Mouse (Mus musculus) bone marrow, adult 2 months (tissue): ENCODE data around the gene Ptchd4. TPM values are rescaled to one million over a fixed set of nuclear protein-coding genes. Genes with fewer than 3 reads are reported as not detected.

ENCODE experiments used
- H3K27ac ChIP-seq: fragments of 200-500 bp; 2 replicates; pipeline ENCODE4 v1.5.1; 2012; ENCODE audit warnings: low read depth, mild to moderate bottlenecking, control low read depth, inconsistent platforms, low read length; ENCODE audit not compliant: control insufficient read depth, poor library complexity, insufficient read depth
- H3K4me1 ChIP-seq: fragments of 200-500 bp; 2 replicates; pipeline ENCODE4 v1.6.1; 2011; ENCODE audit warnings: low read length; ENCODE audit not compliant: control insufficient read depth, insufficient read depth
- H3K4me3 ChIP-seq: fragments of 200-500 bp; replicated peaks from 2 replicates; pipeline ENCODE3; 2011; ENCODE audit warnings: mild to moderate bottlenecking, low read depth, low read length, control low read depth; ENCODE audit not compliant: control insufficient read depth
- CTCF ChIP-seq: fragments of 200-500 bp; IDR thresholded peaks from 2 replicates; pipeline ENCODE4 v1.5.1; 2011; ENCODE audit warnings: low read length, control low read depth; ENCODE audit not compliant: control insufficient read depth, insufficient read depth
- POLR2A ChIP-seq: fragments of 200-500 bp; IDR thresholded peaks from 2 replicates; pipeline ENCODE4 v1.6.1; 2011; ENCODE audit warnings: low read depth, mild to moderate bottlenecking, control low read depth, low read length, borderline replicate concordance; ENCODE audit not compliant: control insufficient read depth
- WGBS: fragments of 180-500 bp; shearing (Covaris S2); methylation state at CpG from one replicate; pipeline ENCODE4 v1.1.7; 2018; 5-methylcytosine and 5-hydroxymethylcytosine counted together
- polyA plus RNA-seq: library from polyadenylated mRNA; stranded (reverse); fragments of >200 nt; gene quantifications from 2 replicates; pipeline ENCODE4 v1.2.4, GENCODE M21; 2011; ENCODE audit warnings: low replicate concordance; ENCODE audit not compliant: missing spikeins, insufficient read depth, insufficient read length

Gene Ptchd4
- polyA plus RNA-seq: not detected in 2 replicates

GRCm38 (mm10) chr17:42315669-42316611 lies at the start of gene Ptchd4:
Ptchd4 (plus strand) TSS chr17:42315947.
- Histone ChIP-seq H3K4me1 (no peaks in the 10 kb centered on the region), H3K27ac (no peak within 1 kb of the TSS), H3K4me3 (no peak within 1 kb of the TSS)
- no peak for TF ChIP-seq POLR2A
- TF ChIP-seq CTCF: no peak
- WGBS: 3% methylated on average over 56 of the region's 56 CpGs

GRCm38 (mm10) chr17:42276861-42277260 lies 38.9 kb upstream of the Ptchd4 start:
- 75% methylated on average over 2 of the region's 2 CpGs for WGBS
- Histone ChIP-seq H3K27ac (no peak overlapping the region), H3K4me1 (no peaks in the 10 kb centered on the region), H3K4me3 (no peak overlapping the region)
- no peak for TF ChIP-seq CTCF
- TF ChIP-seq POLR2A: no peak

GRCm38 (mm10) chr17:42284391-42284790 lies 31.4 kb upstream of the Ptchd4 start:
- Histone ChIP-seq H3K4me1 (no peaks in the 10 kb centered on the region), H3K27ac (no peak overlapping the region), H3K4me3 (no peak overlapping the region)
- WGBS: 35% methylated on average over 1 of the region's 1 CpGs
- TF ChIP-seq POLR2A: no peak

GRCm38 (mm10) chr17:42286255-42286654 lies 29.5 kb upstream of the Ptchd4 start:
- no peak overlapping the region for H3K27ac ChIP-seq
- H3K4me1 ChIP-seq: no peaks in the 10 kb centered on the region
- WGBS: 46% methylated on average over 3 of the region's 3 CpGs
- no peak overlapping the region for H3K4me3 ChIP-seq
- TF ChIP-seq CTCF (no peak), POLR2A (no peak)

GRCm38 (mm10) chr17:42290341-42290740 lies 25.4 kb upstream of the Ptchd4 start:
- H3K4me3 ChIP-seq: no peak overlapping the region
- H3K27ac ChIP-seq: no peak overlapping the region
- H3K4me1 ChIP-seq: no peaks in the 10 kb centered on the region
- TF ChIP-seq CTCF (no peak), POLR2A (no peak)

- Histone ChIP-seq H3K27ac (no peak overlapping the region), H3K4me1 (no peaks in the 10 kb centered on the region), H3K4me3 (no peak overlapping the region)
- TF ChIP-seq POLR2A (no peak), CTCF (no peak)
- WGBS: 45% methylated on average over 5 of the region's 5 CpGs
These were observed 24.0 kb upstream of the Ptchd4 start for GRCm38 (mm10) chr17:42291793-42292192.

GRCm38 (mm10) chr17:42297986-42298385 lies 17.8 kb upstream of the Ptchd4 start:
- no peak overlapping the region for H3K27ac ChIP-seq
- no peak overlapping the region for H3K4me3 ChIP-seq
- TF ChIP-seq CTCF: no peak
- no peak for TF ChIP-seq POLR2A
- no peaks in the 10 kb centered on the region for H3K4me1 ChIP-seq
- 74% methylated on average over 4 of the region's 4 CpGs for WGBS

- TF ChIP-seq CTCF: no peak
- TF ChIP-seq POLR2A: no peak
- no peak overlapping the region for H3K4me3 ChIP-seq
- H3K4me1 ChIP-seq: no peaks in the 10 kb centered on the region
- WGBS: 34% methylated on average over 3 of the region's 3 CpGs
- H3K27ac ChIP-seq: no peak overlapping the region
These were observed 16.1 kb upstream of the Ptchd4 start for GRCm38 (mm10) chr17:42299681-42300080.
